Mouse (Mus musculus) cortical plate, adult 2 months (tissue): ENCODE results near the gene Rdh7.

Experiments
- CTCF ChIP-seq: fragments of 200-500 bp; IDR thresholded peaks from 2 replicates; pipeline ENCODE4 v1.5.1; 2011; ENCODE audit warnings: mild to moderate bottlenecking, control low read depth, low read length; ENCODE audit not compliant: insufficient read depth; ENCODE audit errors: extremely low read depth
- POLR2A ChIP-seq: fragments of 200-500 bp; IDR thresholded peaks from 2 replicates; pipeline ENCODE4 v1.6.1; 2011; ENCODE audit warnings: mild to moderate bottlenecking, low read length, control low read depth; ENCODE audit not compliant: insufficient read depth; ENCODE audit errors: extremely low read depth

- no peak for TF ChIP-seq CTCF
- no peak for TF ChIP-seq POLR2A
Observed at GRCm38 (mm10) chr10:127922241-127922640, 33.6 kb upstream of the Rdh7 start.
